Mouse (Mus musculus) spleen, adult 12 weeks (tissue): ENCODE data around the gene Gdf15.

Experiments used
- DNase-seq: peaks from one replicate; pipeline ENCODE4 v3.0.0; 2022; ENCODE audit warnings: low spot score

Gdf15 gene

DNA sequence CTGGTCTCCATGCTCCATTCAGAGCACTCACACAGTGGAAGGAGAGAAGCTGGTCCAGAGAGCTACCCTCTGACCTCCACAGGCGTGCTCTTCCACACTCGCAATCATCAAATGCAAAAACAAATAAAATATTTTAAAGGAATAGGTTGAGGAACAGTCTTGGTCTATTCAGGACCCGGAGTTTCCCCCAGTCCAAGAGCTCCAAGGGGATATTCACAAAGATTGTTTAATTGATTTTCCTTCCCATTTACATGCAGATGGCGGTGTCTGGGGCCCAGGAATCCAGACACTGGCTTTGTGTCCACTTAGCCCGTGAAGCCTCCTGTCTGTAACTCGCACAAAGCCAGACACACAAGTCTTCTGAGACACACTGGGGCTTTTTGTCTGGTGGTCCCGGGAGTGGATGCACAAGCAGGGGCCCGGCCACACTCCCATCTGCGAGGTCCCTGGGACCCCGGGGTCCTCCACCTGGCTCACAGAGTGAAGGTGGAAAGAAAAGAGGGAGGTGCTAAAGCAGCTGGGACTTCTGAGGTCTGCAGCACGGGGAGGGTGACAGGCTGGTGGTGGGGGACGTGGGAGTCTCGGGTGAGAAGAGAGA, 24.0 kb upstream of the Gdf15 start:
- no peak for DNase-seq

DNA sequence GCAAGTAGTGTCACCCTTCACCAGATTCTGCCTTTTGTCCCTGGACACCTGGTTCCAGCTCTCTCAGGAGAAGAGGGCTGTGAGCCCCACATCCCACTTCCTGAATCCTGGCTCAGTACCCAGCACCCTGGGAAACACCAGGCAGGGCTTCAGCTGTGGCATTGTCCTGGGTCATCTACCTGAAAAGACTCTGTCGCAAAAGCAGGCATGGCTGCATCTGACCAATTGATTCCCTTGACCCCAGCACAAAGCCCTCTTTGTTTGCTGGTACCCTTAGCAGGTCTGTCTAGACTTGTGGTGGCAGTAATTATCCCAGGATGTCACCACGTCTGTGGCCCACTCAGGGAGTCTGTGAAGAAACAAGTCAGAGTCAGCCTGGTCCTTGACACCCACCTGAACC, 23.2 kb upstream of the Gdf15 start:
- DNase-seq, result no peak

DNA sequence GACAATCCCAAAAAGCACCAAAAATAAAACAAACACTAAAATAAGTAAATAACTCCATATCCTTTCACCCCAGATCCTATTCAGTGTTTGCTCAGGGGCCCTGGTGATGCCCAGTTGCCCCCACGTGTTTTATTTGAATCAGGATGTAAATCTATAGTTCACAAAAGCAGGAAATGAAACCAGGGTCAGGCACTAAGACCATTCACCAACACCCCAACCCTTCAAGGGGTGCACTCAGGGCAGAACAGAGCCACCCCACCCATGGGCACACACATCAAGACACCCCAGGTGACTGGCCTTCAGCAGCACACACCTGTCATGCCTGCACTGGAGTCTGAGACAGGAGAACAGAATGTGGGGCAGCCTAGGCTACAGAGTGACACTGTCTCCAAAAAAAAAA, 21.9 kb upstream of the Gdf15 start:
- DNase-seq, result no peak

DNA sequence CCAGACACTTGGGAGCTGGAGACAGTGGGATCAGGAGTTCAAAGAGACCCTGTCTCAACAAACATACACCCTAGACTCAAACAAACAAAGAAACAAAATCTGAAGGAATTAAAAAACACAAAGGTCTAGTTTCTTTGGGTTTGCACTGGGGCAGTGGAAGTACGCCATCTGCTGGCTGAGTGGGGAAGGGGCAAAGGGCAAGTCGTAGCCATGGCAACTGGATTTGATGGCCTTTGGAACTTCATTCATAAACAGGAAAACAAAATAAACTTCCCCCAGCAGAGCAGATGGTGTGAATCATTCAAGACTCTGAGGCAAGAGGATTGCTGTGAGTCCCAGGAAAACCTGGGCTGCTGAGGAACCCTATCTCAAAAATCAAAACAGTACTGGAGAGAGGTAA, 21.0 kb upstream of the Gdf15 start:
- peak; percentile 39 for DNase-seq

DNA sequence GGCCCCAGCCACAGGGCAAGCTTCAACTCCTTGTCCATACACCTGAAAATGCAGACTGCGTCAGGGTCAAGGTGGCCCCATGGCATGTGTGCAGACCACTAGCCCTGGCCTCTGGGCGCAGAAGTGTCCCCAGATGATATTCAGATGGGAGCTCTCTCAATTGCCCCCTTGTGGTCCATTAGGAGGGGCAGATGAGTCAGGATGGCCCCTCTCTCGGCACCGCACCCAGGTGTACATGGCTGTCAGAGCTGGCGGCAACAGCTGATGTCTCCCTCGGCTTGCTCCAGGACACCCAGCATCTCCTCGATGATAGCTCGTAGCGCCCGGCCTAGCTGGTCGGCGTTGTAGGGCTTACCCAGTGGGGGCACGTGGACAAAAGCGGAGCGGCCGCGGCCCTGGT, 18.1 kb upstream of the Gdf15 start:
- no peak for DNase-seq

DNA sequence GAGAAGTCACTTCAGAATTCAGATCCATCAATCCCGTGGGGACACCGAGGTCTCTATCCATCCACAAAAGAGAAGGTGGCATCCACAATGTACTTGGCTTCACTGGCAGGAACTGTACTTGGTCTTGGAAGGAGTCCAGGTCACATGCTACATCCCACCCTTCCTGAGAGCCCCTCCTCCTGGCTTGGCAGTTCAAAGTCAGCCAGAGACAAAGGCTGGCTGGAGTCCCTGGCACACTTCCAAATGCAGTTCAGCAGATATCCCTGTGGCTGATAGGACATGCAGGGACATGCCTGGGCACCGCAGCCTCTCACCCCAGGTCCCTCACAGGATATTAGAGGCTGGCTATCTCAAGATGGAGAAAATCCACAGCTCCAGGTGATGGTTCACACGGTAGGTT, 17.1 kb upstream of the Gdf15 start:
- peak; percentile 31 for DNase-seq

DNA sequence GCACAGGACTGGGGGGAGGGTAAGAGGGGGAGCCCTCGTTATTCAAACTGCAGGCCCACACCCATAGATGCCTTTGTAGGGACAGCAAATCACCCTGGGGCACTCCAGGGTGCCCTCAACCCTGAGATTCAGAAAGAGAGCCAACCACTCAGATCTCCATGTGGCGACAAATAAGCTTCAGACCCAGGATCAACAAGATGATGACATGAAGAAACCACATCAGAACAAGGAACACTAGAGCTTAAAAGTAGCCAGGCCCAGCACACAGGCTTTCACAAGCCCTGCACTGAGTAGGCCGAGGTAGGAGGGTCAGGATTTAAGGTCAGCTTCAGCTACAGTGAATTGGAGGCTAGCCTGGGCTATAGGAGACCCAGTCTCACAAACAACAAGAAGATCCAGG, 16.7 kb upstream of the Gdf15 start:
- no peak for DNase-seq

DNA sequence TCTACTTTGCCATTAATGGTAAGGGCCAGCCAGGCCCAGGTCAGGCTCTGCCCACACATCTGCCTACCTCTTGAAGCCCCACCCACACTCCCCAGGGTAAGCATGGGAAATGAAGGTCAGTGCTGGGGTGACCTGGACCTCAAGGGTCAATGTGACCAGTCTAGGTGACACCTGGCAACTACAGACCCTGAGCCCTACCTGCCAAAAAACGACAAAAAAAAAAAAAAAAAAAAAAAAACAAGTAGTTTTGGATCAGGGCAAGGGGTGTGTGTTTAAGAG, 15.8 kb upstream of the Gdf15 start:
- no peak for DNase-seq

DNA sequence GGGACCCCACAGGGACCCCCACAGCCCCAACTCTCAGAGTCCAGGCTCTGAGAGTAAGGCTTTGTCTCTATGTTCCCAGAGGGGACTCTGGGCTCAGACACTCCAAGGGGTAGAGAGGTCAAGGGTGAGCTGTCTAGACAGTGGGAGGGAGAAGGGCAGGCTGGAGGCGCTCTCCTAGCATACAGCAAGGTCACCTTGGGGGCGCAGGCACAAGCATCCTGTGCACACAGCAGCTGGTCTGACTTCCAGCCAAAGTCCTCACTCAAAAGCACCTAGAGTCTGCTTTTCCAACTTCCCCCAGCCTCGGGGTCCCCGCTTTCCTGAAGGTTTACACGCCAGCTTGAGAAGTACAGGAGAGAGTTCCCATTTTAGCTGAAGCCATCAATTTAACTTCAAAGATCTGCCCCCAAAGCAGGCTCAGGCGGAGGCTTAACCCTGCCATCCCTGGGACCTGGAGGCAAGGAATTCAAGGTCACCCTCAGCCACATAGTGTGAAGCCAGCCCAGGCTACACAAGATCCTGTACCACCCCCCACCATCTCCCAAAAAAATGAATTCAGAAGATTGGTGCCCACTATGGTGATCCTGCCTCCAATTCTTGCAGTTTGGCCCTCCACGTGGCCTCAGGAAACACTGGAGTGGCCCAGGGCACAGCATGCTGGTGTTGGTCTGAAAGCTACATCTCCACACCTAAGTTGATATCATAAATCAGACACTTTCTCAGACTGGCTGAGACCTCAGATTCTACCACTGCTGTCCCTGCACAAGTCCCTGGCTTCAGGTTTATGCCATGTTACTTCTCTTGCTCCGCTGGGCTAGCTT, 15.3 kb upstream of the Gdf15 start:
- DNase-seq, result no peak

DNA sequence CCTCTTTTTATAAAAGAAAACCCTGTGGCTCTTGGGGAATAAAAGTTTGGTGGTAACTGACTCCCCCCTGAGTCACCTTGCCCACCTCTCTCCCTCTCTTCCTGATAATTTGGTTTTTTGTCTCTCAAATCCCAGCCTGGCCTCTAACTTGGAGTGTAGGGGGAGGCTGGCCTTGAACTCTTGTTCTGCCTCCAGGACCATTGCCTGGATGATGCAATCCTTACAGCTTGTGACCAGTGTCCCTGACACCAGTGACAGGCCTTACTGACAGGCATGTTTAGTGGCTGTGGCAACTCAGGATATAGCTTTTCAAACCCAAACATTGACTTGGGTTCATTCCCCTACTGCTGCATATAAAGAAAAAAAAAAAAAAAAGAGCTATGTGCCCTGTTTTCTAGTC, 14.5 kb upstream of the Gdf15 start:
- no peak for DNase-seq

DNA sequence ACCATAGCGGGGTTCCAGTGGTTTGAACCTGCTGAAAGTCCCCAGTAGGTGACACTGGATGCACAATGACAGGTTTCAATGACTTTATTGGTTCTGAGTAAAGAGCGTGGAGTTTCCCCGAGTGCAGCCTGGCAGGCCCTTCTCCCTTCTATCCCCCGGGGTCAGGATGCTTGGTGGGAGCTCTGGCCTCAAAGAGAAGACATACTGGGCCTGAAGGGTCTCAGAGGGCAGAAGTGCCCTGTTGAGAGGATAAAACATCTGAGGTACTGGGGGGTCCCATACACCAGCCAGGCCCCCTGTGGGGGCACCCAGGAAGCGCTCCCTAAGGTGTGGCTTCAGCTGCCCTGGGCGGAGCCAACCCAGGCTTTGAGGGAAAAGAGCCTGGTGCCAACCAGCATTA, 14.1 kb upstream of the Gdf15 start:
- DNase-seq, result no peak

DNA sequence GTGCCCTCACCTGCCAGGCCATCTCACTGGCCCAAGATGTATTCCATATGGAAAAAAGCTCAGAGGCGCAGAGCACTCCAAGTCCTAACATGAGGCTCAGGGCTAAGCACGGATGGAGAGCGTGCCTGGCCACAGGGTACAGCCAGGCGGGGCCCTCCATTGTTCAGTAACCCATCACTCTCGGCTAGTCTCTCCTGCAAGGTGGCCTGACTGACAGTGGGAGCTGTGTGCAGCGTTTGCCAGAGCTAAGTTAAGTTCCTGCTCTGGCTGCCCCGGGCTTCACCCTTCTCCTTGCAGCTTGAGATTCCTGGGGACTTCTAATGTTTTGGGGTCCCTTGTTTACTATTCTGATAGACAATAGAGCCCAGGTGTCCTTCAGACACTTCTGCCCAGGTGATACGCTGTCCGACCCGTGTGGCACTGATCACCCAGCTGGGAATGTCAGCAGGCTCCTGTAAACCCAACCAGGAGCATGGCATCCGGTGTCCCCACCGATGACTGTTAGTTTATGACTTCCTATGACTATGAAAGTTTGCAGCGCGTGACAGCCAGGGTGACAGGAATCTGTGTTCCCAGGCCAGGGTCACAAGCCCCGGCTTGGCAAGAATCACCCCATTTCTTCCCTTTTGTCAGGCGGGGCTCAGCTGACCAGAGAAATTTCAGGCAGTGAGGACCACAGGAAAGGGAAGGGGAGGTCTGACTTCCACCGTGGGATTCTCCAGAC, 13.4 kb upstream of the Gdf15 start:
- DNase-seq, result no peak

DNA sequence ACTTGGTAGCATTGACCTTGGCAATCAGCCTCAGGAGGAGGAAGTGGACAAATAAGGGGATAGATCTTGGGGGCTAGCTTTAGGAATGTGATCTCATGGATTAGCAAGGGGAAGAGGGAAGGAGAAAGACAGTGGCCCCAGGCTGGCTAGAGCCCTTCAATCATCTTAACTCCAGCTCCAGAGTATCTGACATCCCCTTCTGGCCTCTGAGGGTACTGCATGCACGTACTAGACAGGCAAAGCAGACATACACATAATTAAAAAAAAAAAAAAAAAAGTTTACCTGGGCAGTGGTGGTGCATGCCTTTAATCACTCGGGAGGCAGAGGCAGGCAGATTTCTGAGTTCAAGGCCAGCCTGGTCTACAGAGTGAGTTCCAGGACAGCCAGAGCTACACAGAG, 11.8 kb upstream of the Gdf15 start:
- DNase-seq, result no peak

DNA sequence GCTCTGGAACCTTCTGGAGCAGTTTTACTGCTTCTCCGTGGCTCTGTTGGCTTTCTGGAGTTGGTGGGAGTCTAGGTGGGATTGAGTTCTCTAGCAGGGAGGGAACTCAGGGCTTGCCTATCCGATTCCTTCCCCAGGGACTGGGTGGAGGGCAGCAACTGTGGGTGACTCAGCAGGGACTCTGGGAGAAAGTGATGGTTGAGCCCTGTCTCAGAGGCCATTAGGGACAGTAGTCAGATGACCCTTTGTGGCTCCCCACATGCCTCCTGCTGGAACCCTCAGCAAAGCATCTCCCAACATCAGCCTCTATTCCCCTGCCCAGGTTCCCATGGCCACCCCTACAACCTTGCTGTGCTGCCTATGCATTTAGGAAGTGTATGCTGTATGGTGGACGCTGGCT, 10.8 kb upstream of the Gdf15 start:
- DNase-seq, result no peak

DNA sequence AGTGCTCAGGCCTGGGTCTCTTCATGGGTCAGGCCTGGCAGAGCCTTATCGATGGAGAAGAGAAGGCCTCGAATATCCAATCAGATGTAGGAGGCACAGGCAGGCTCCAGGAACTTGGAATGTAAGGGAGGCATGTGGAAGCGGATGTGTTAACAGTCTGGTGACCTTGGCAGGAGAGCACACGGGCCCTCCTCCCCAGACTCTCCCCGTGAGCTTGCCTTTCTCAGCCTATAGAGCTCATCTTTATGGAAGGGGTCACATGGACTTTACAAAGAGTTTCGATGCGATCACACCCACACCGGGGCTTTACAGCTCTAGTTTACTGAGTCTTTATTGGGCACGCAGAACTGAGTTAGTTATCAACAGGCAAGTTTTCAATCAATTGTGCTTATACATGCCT, 6.5 kb upstream of the Gdf15 start:
- no peak for DNase-seq

DNA sequence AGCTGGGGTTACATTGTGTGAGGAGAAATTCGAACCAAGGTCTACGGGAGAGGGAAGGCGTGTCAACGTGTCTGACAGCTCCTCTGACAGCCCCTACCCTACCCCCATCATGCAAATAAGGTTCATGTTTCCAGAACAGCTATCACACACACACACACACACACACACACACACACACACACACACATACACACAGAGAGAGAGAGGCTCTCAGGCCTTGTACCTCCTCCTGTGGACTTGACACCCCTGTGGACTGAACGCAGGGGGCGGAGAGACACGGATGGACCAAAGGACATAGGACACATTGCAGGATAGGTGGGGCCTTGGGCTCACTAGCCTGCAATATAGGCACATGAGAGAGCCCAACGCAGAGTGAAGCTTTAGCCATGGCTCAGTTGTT, 4.6 kb upstream of the Gdf15 start:
- no peak for DNase-seq

DNA sequence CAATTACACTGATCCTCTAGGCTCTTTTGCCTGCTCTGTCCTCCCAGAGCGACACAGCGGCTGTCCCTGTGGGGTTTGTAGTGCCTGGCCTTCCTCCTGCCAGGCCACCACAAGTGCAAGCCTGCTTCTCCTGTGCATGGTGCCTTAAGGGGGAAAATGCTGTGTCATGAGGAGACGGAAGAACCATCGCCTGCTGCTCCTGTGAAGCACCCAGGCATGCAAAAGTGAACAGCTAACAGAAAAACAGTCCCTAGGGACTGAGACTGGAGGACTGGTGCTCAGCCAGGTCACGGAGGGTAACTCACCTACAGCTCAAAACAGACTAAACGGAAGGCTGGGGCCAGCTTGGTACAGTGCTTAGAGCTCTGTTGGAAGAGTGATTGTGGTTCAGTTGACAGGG, 3.3 kb upstream of the Gdf15 start:
- no peak for DNase-seq

DNA sequence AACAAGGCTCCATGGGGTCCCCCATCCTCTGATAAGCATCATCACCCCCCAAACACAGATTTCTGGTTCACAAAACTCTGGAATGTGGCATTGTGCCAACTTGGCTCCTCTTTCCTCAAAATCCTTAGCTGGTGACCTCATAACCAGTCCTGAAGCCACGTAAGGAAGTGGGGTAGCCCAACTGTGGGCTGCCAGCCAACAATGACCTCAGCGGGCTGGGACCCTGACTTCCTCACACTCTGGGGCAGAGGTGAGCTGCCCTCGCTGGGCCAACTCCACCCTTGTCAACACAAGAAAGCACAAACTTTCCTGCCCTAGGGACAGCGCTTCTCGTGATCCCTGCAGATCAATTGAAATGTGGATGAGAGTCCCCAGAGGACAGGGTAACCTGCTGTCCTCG, 1.8 kb upstream of the Gdf15 start:
- DNase-seq, result no peak

DNA sequence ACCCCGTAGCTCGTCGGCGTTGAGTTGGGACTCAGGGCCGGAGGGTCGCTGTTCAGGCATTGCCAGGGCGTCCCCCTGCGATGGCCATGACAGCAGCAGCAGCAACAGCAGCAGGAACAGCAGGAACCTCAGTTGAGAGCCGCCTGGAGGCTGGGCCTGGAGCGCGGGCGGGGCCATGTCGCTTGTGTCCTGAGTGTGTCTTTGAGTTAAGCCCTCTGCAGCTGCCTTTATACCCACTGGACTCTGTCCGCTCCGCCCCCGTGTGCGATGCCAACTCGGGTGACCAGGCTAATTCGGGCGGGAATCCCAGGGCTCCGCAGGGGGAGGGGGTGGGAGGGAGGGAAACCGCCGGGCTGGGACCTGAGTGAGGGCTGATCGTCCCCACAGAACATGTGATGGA, 820 bp downstream of the Gdf15 start:
- no peak for DNase-seq

DNA sequence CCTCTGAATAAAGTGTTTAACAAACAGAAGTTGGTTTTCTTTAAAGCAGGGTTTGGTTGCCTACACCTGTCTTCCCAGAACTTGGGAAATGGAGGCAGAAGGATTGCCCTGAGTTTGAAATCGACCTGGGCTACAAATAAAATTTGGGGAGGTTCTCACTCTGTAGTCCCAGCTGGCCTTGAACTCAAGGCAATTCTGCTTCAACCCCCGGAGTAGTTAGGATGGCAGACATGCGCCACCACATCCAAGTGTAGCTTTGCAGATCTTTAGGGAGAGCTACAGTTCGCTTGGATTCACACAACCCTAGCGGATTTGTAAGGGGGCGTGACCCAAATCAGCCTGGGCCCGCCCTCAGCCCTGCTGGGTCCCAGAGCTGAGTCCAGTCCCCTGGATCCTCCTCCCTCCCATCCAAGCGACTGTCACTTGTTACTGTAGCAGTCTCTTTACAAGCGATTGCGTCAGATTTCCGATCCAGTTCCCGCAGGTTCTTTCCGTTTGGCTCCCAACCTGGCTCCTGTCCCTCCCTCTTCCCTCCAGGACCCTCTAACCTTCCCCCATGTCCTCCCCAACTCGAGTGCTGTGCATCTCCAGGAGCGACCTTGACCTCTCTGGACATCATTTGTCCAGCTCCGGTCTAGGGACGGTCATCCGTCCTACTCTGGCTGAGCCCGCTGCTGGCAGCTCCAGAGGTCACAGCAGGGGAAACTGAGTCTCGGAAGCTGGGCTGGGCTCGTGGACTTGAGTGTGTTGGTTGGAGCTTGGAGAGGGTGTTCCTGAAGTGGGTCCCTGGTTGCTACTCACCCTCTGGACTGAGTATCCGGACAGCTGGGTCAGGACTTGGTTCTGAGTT, 1.5 kb downstream of the Gdf15 start:
- no peak for DNase-seq

DNA sequence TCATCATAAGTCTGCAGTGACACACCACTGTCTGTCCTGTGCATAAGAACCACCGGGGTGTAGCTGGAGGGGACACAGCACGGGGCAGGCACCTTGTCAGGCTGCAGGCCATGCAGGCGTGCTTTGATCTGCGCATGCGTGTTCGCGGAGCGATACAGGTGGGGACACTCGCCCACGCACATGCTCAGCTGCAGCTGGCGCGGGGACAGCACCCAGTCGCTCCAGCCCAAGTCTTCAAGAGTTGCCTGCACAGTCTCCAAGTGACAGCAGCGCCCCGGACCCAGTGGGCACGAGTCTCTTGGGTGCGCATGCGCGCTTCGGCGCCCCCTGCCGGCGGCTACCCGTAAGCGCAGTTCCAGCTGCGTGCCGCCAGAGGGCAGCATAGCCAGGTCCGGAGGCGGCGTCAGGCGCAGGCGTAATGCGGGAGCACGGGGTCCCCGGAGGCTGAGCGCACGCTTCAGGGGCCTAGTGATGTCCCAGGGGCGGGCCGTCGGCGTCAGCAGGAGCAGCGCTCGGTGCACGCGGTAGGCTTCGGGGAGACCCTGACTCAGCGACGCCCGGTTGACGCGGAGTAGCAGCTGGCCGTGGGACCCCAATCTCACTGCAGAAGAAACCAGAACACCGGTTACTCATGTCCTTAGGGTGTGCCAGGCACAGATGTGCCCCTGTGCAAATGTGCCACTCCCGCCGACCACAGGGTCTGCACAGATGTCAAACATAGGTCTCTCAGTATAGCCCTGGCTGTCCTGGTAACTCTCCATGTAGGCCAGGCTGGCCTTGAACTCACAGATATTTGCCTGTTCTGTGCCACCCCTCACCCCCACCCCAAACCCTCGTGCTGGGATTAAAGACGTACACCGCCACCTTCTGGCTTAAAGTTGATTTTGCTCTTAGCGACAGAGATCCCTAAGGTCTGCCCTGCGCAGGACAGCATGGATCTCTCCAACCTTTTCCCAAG, 2.4 kb downstream of the Gdf15 start:
- DNase-seq, result peak; percentile 85
